Mouse (Mus musculus): ENCODE measurements around the gene Olfr1097. TPM values are rescaled to one million over a fixed set of nuclear protein-coding genes. Genes with fewer than 3 reads are reported as not detected.

Gene Olfr1097
- polyA plus RNA-seq (2015; fragmentation: Nextera tagmentation; extraction: Ambion mirVana) = not detected in 2 replicates

GRCm38 (mm10) chr2:86892116-86892515 lies at the start of gene Olfr1097:
Gene Olfr1097 (minus strand): TSS chr2:86892216.
- Histone ChIP-seq H3K27ac (replicated peaks) (no peak within 1 kb of the TSS), H3K4me3 (ENCODE audit: low read depth, low read length) (no peak within 1 kb of the TSS), H3K27me3 (ENCODE audit: control insufficient read depth, insufficient read depth, low read length) (no peaks in the 10 kb centered on the region), H3K4me2 (replicated peaks; ENCODE audit: low read depth) (no peak within 1 kb of the TSS), H3K9me3 (ENCODE audit: control insufficient read depth, low read length) (no peaks in the 10 kb centered on the region), H3K9ac (ENCODE audit: low read length) (no peak within 1 kb of the TSS), H3K4me1 (replicated peaks; ENCODE audit: control insufficient read depth, insufficient read depth) (no peaks in the 10 kb centered on the region), H3K36me3 (ENCODE audit: control insufficient read depth, insufficient read depth, low read length) (no peaks in the 10 kb centered on the region)
- DNase-seq (ENCODE audit: low spot score) = no peak
- 95% methylated on average over 1 of the region's 1 CpGs for WGBS
- no peak for ATAC-seq (ENCODE audit: low FRiP score, low TSS enrichment)
- TF ChIP-seq EP300 (optimal IDR thresholded peaks at IDR 0.05) = no peak

- no peak for ATAC-seq (ENCODE audit: low FRiP score, low TSS enrichment)
These were observed 34.5 kb upstream of the Olfr1097 start for GRCm38 (mm10) chr2:86926557-86926956.

DNA sequence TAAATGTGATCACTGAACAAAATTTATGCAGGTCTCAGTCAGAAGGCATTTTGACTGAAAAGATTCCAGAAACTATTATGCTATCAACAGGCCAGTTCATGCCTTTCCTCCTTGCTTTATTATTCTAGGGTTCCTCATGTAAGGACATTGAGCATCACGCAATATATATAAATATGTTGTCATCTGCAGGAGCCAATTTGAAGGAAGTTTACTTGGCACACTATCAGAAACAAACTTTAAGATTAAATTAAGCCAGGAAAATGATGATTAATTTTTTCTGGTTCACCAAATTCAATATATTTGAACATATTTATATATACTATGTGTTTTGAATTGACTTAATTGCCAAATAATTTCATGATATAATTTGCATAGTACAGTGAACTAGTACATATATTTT lies 32.4 kb upstream of the Olfr1097 start, which contains the start of gene Olfr1098:
Gene Olfr1098 (minus strand): TSS at position 101 of the 400 bp plus-strand sequence.
- no peak for TF ChIP-seq EP300 (optimal IDR thresholded peaks at IDR 0.05)
- no peak for TF ChIP-seq CTCF (IDR thresholded peaks at IDR 0.05; ENCODE audit: low read depth)
- no peaks in the 10 kb centered on the region for H3K4me1 ChIP-seq (replicated peaks; ENCODE audit: control insufficient read depth, insufficient read depth)
- no peak within 1 kb of the TSS for H3K4me3 ChIP-seq (ENCODE audit: low read depth, low read length)
- no peaks in the 10 kb centered on the region for H3K36me3 ChIP-seq (ENCODE audit: control insufficient read depth, insufficient read depth, low read length)
- H3K27ac ChIP-seq (replicated peaks) = no peak within 1 kb of the TSS
- DNase-seq (ENCODE audit: low spot score) = no peak
- no peaks in the 10 kb centered on the region for H3K9me3 ChIP-seq (ENCODE audit: control insufficient read depth, low read length)
- 71% methylated on average over 1 of the region's 1 CpGs for WGBS
- no peak within 1 kb of the TSS for H3K9ac ChIP-seq (ENCODE audit: low read length)
- no peak within 1 kb of the TSS for H3K4me2 ChIP-seq (replicated peaks; ENCODE audit: low read depth)
- no peaks in the 10 kb centered on the region for H3K27me3 ChIP-seq (ENCODE audit: control insufficient read depth, insufficient read depth, low read length)
- no peak for ATAC-seq (ENCODE audit: low FRiP score, low TSS enrichment)

More at GRCm38 (mm10) chr2:86926557-86926956, 34.5 kb upstream of the Olfr1097 start:
- TF ChIP-seq CTCF (IDR thresholded peaks at IDR 0.05; ENCODE audit: low read depth) = no peak
- no peak for TF ChIP-seq EP300 (optimal IDR thresholded peaks at IDR 0.05)
- Histone ChIP-seq H3K36me3 (ENCODE audit: control insufficient read depth, insufficient read depth, low read length) (no peaks in the 10 kb centered on the region), H3K9ac (ENCODE audit: low read length) (no peak overlapping the region), H3K4me1 (replicated peaks; ENCODE audit: control insufficient read depth, insufficient read depth) (no peaks in the 10 kb centered on the region), H3K4me3 (ENCODE audit: low read depth, low read length) (no peak overlapping the region), H3K9me3 (ENCODE audit: control insufficient read depth, low read length) (no peaks in the 10 kb centered on the region), H3K27ac (replicated peaks) (no peak overlapping the region), H3K4me2 (replicated peaks; ENCODE audit: low read depth) (no peak overlapping the region), H3K27me3 (ENCODE audit: control insufficient read depth, insufficient read depth, low read length) (no peaks in the 10 kb centered on the region)
- DNase-seq (ENCODE audit: low spot score) = no peak

DNA sequence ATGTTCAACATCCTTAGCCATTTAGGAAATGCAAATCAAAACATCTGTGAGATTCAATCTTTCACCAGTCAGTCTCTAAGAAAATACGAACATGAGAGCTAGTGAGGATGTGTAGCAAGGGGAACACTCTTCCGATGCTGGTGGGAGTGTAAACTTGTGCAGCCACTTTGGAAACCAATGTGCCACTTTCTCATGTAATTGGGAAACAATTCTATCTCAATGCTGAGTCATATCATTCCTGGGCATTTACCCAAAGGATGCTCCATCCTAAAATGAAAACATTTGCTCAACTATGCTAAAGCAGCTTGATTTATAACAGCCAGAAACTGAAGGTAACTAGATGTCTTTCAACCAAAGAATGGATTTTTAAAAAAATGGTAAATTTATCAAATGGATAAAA lies 13.6 kb upstream of the Olfr1097 start:
- Histone ChIP-seq H3K27ac (replicated peaks) (no peak overlapping the region), H3K4me2 (replicated peaks; ENCODE audit: low read depth) (no peak overlapping the region), H3K36me3 (ENCODE audit: control insufficient read depth, insufficient read depth, low read length) (no peaks in the 10 kb centered on the region), H3K4me1 (replicated peaks; ENCODE audit: control insufficient read depth, insufficient read depth) (no peaks in the 10 kb centered on the region), H3K9me3 (ENCODE audit: control insufficient read depth, low read length) (no peaks in the 10 kb centered on the region), H3K4me3 (ENCODE audit: low read depth, low read length) (no peak overlapping the region), H3K27me3 (ENCODE audit: control insufficient read depth, insufficient read depth, low read length) (no peaks in the 10 kb centered on the region), H3K9ac (ENCODE audit: low read length) (no peak overlapping the region)
- ATAC-seq (ENCODE audit: low FRiP score, low TSS enrichment) (no peak), DNase-seq (ENCODE audit: low spot score) (no peak)
- TF ChIP-seq EP300 (optimal IDR thresholded peaks at IDR 0.05) (no peak), CTCF (IDR thresholded peaks at IDR 0.05; ENCODE audit: low read depth) (no peak)
- 82% methylated on average over 2 of the region's 2 CpGs for WGBS

GRCm38 (mm10) chr2:86874702-86875101 lies 17.3 kb downstream of the Olfr1097 start, which contains the start of gene Gm13723:
Gene Gm13723 (minus strand): TSS chr2:86874802.
- Histone ChIP-seq H3K27me3 (ENCODE audit: control insufficient read depth, insufficient read depth, low read length) (no peaks in the 10 kb centered on the region), H3K4me3 (ENCODE audit: low read depth, low read length) (no peak within 1 kb of the TSS), H3K4me2 (replicated peaks; ENCODE audit: low read depth) (no peak within 1 kb of the TSS), H3K4me1 (replicated peaks; ENCODE audit: control insufficient read depth, insufficient read depth) (no peaks in the 10 kb centered on the region), H3K36me3 (ENCODE audit: control insufficient read depth, insufficient read depth, low read length) (no peaks in the 10 kb centered on the region), H3K27ac (replicated peaks) (no peak within 1 kb of the TSS), H3K9ac (ENCODE audit: low read length) (no peak within 1 kb of the TSS), H3K9me3 (ENCODE audit: control insufficient read depth, low read length) (no peaks in the 10 kb centered on the region)
- DNase-seq (ENCODE audit: low spot score) = no peak
- no peak for ATAC-seq (ENCODE audit: low FRiP score, low TSS enrichment)
- no peak for TF ChIP-seq EP300 (optimal IDR thresholded peaks at IDR 0.05)
- TF ChIP-seq CTCF (IDR thresholded peaks at IDR 0.05; ENCODE audit: low read depth) = no peak
- WGBS = 31% methylated on average over 1 of the region's 1 CpGs

DNA sequence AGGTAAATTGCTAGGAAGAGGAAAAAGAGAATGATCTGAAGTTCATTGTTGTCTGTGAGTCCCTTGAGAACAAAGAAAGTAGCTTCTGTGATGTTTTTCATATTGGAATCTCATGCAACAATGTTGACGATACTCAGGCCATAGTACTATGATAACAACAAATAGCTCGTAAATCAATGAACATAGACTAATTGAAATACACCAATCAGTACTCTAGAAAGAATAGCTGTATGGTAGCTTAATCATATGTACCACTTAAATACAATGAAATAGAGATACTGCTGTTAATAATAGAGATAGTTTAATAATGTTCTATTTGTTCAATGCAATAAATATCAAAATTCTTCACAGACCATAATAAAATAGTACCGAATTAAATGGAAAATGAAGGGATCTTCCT lies 40.4 kb downstream of the Olfr1097 start, which contains the start of gene Olfr1095:
Gene Olfr1095 (minus strand): TSS at position 101 of the 400 bp plus-strand sequence.
- no peaks in the 10 kb centered on the region for H3K36me3 ChIP-seq (ENCODE audit: control insufficient read depth, insufficient read depth, low read length)
- H3K4me1 ChIP-seq (replicated peaks; ENCODE audit: control insufficient read depth, insufficient read depth) = no peaks in the 10 kb centered on the region
- no peak within 1 kb of the TSS for H3K4me2 ChIP-seq (replicated peaks; ENCODE audit: low read depth)
- no peak within 1 kb of the TSS for H3K9ac ChIP-seq (ENCODE audit: low read length)
- H3K27me3 ChIP-seq (ENCODE audit: control insufficient read depth, insufficient read depth, low read length) = no peaks in the 10 kb centered on the region
- TF ChIP-seq CTCF (IDR thresholded peaks at IDR 0.05; ENCODE audit: low read depth) = no peak
- no peak for TF ChIP-seq EP300 (optimal IDR thresholded peaks at IDR 0.05)
- DNase-seq (ENCODE audit: low spot score) = no peak
- no peak for ATAC-seq (ENCODE audit: low FRiP score, low TSS enrichment)
- H3K27ac ChIP-seq (replicated peaks) = no peak within 1 kb of the TSS
- no peaks in the 10 kb centered on the region for H3K9me3 ChIP-seq (ENCODE audit: control insufficient read depth, low read length)
- no peak within 1 kb of the TSS for H3K4me3 ChIP-seq (ENCODE audit: low read depth, low read length)
- WGBS = 90% methylated on average over 3 of the region's 3 CpGs

Other genes with a start within 250 kb of the Olfr1097 start
- gene Olfr1085, start 230.2 kb downstream of the Olfr1097 start, polyA plus RNA-seq (2015; fragmentation: Nextera tagmentation; extraction: Ambion mirVana) = not detected in 2 replicates
- gene Olfr1086, start 212.1 kb downstream of the Olfr1097 start, polyA plus RNA-seq (2015; fragmentation: Nextera tagmentation; extraction: Ambion mirVana) = not detected in 2 replicates
- gene Olfr1087, start 193.8 kb downstream of the Olfr1097 start, polyA plus RNA-seq (2015; fragmentation: Nextera tagmentation; extraction: Ambion mirVana) = not detected in 2 replicates
- not detected in 2 replicates for gene Olfr1089, start 158.5 kb downstream of the Olfr1097 start, polyA plus RNA-seq (2015; fragmentation: Nextera tagmentation; extraction: Ambion mirVana)
- gene Olfr1090, start 133.2 kb downstream of the Olfr1097 start, polyA plus RNA-seq (2015; fragmentation: Nextera tagmentation; extraction: Ambion mirVana) = not detected in 2 replicates
- gene Olfr1093, start 109.7 kb downstream of the Olfr1097 start, polyA plus RNA-seq (2015; fragmentation: Nextera tagmentation; extraction: Ambion mirVana) = not detected in 2 replicates
- gene Olfr141, start 82.2 kb downstream of the Olfr1097 start, polyA plus RNA-seq (2015; fragmentation: Nextera tagmentation; extraction: Ambion mirVana) = not detected in 2 replicates
- 0.06 TPM in 1 of 2 replicates, not detected in the other for gene Olfr1094, start 67.6 kb downstream of the Olfr1097 start, polyA plus RNA-seq (2015; fragmentation: Nextera tagmentation; extraction: Ambion mirVana)
- gene Olfr1095, start 40.5 kb downstream of the Olfr1097 start, polyA plus RNA-seq (2015; fragmentation: Nextera tagmentation; extraction: Ambion mirVana) = not detected in 2 replicates
- not detected in 2 replicates for gene Gm13723, start 17.4 kb downstream of the Olfr1097 start, polyA plus RNA-seq (2015; fragmentation: Nextera tagmentation; extraction: Ambion mirVana)
- not detected in 2 replicates for gene Olfr1098, start 32.3 kb upstream of the Olfr1097 start, polyA plus RNA-seq (2015; fragmentation: Nextera tagmentation; extraction: Ambion mirVana)
- not detected in 2 replicates for gene Olfr1099, start 68.5 kb upstream of the Olfr1097 start, polyA plus RNA-seq (2015; fragmentation: Nextera tagmentation; extraction: Ambion mirVana)
- not detected in 2 replicates for gene Olfr1100, start 87.7 kb upstream of the Olfr1097 start, polyA plus RNA-seq (2015; fragmentation: Nextera tagmentation; extraction: Ambion mirVana)
- gene Olfr1101, start 99.0 kb upstream of the Olfr1097 start, polyA plus RNA-seq (2015; fragmentation: Nextera tagmentation; extraction: Ambion mirVana) = not detected in 2 replicates
- gene Olfr1102, start 106.2 kb upstream of the Olfr1097 start, polyA plus RNA-seq (2015; fragmentation: Nextera tagmentation; extraction: Ambion mirVana) = not detected in 2 replicates
- not detected in 2 replicates for gene Olfr1104, start 134.9 kb upstream of the Olfr1097 start, polyA plus RNA-seq (2015; fragmentation: Nextera tagmentation; extraction: Ambion mirVana)
- gene Olfr1105, start 144.3 kb upstream of the Olfr1097 start, polyA plus RNA-seq (2015; fragmentation: Nextera tagmentation; extraction: Ambion mirVana) = not detected in 2 replicates
- not detected in 2 replicates for gene Olfr1106, start 160.1 kb upstream of the Olfr1097 start, polyA plus RNA-seq (2015; fragmentation: Nextera tagmentation; extraction: Ambion mirVana)
- not detected in 2 replicates for gene Olfr1107, start 183.6 kb upstream of the Olfr1097 start, polyA plus RNA-seq (2015; fragmentation: Nextera tagmentation; extraction: Ambion mirVana)
- not detected in 2 replicates for gene Olfr1109, start 203.8 kb upstream of the Olfr1097 start, polyA plus RNA-seq (2015; fragmentation: Nextera tagmentation; extraction: Ambion mirVana)
- not detected in 2 replicates for gene Olfr259, start 222.4 kb upstream of the Olfr1097 start, polyA plus RNA-seq (2015; fragmentation: Nextera tagmentation; extraction: Ambion mirVana)
- gene Olfr1110, start 248.1 kb upstream of the Olfr1097 start, polyA plus RNA-seq (2015; fragmentation: Nextera tagmentation; extraction: Ambion mirVana) = not detected in 2 replicates